Mouse (Mus musculus) kidney, adult 2 months (tissue): ENCODE measurements around the gene Cpsf7.

Experiments
- CTCF ChIP-seq: fragments of 200-500 bp; conservative IDR thresholded peaks from 2 replicates; pipeline ENCODE4 v1.5.1; 2011; ENCODE audit warnings: low read depth, mild to moderate bottlenecking, control low read depth, low read length, moderate library complexity, mixed read lengths; ENCODE audit not compliant: insufficient read depth, insufficient read length
- POLR2A ChIP-seq: fragments of 200-500 bp; IDR thresholded peaks from one replicate; pipeline ENCODE4 v1.6.1; 2011; ENCODE audit warnings: low read depth, low read length, control low read depth

GRCm38 (mm10) chr19:10521926-10522325, 3.1 kb upstream of the Cpsf7 start:
- TF ChIP-seq POLR2A: no peak
- no peak for TF ChIP-seq CTCF
